Mouse (Mus musculus): ENCODE data around the gene Lrrc63. TPM values are rescaled to one million over a fixed set of nuclear protein-coding genes. Genes with fewer than 3 reads are reported as not detected.
A peak's percentile ranks its signal among the peaks of the same experiment; 100 is the strongest.
"Not testable (repeated sequence)": the region's sequence is repeated elsewhere in the genome, so short reads cannot be mapped to it uniquely, and the experiment has no call there.

The Lrrc63 gene
- polyA plus RNA-seq, 1 experiment from 2014 or later, result 0.13 TPM

DNA sequence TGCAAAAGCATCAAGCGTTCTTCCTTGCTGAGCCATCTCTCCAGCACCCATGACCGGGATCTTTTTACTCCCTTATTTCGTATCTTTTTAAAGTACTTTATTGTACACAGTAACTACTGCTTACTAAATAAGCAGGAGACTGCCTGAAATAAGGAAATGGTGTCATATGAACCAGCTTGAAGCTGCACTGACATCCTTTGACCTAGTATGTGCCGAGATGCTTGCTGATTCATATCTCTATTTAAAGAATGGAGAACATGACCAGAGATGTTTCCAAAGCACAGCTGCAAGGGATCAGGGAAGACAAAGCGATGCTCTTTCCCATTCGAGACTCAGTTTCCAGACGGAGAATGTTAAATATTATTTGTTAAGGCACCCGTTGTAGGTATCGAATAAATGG lies 33.7 kb upstream of the Lrrc63 start:
- no peak overlapping the region for H3K4me3 ChIP-seq
- 92% methylated on average over 9 of the region's 9 CpGs for whole genome bisulfite sequencing
- no peaks in the 10 kb centered on the region for H3K27me3 ChIP-seq (ENCODE audit: insufficient read depth, poor library complexity, severe bottlenecking)
- H3K27ac ChIP-seq, result no peak overlapping the region
- no peak for DNase-seq (ENCODE audit: low spot score)
- no peaks in the 10 kb centered on the region for H3K9me3 ChIP-seq
- no peaks in the 10 kb centered on the region for H3K4me1 ChIP-seq (replicated peaks)
- H3K36me3 ChIP-seq, result no peaks in the 10 kb centered on the region

DNA sequence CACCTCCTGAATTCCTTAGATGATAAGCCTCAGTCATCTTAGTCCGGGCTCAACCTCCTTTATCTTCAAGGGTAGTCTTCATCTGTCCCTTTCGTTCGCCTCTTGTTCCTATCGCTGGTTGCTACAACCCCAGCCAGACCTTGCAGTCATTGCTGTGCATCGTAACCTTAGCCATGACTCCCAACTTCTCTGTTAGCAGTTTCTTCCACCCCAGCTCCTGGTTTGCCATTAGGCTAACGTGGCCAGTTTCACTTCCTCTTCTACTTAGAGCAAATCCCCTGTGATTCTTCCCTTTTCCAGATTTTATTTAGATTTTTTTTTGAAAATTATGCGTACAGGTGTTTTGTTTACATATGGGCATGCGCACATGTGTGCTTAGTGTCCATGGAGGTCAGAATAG lies 33.2 kb upstream of the Lrrc63 start:
- DNase-seq (ENCODE audit: low spot score), result no peak
- H3K27ac ChIP-seq, result no peak overlapping the region
- H3K36me3 ChIP-seq, result no peaks in the 10 kb centered on the region
- WGBS, result 90% methylated on average over 8 of the region's 8 CpGs
- H3K4me1 ChIP-seq (replicated peaks), result no peaks in the 10 kb centered on the region
- H3K9me3 ChIP-seq, result no peaks in the 10 kb centered on the region
- no peak overlapping the region for H3K4me3 ChIP-seq
- H3K27me3 ChIP-seq (ENCODE audit: insufficient read depth, poor library complexity, severe bottlenecking), result no peaks in the 10 kb centered on the region

DNA sequence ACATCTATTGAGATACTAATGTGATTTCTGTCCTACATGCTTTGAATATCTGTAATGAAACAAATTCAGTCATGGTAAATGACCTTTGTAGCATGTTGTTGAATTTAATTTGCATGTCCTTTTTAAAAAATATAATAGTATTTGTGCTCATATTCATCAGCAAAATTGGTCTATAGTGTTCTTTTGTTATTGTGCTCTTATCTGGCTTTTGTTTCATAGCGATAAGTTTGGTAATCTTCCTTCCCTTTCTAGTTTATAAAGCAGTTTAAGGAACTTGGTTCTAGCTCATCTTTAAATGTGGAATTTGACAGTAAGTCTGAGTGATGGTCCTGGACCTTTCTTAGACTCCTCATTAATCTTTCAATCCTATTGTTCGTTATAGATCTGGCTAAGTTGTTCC lies 28.7 kb upstream of the Lrrc63 start:
- no peaks in the 10 kb centered on the region for H3K4me1 ChIP-seq (replicated peaks)
- H3K4me3 ChIP-seq, result no peak overlapping the region
- no peak overlapping the region for H3K27ac ChIP-seq
- H3K36me3 ChIP-seq, result no peaks in the 10 kb centered on the region
- H3K27me3 ChIP-seq (ENCODE audit: insufficient read depth, poor library complexity, severe bottlenecking), result no peaks in the 10 kb centered on the region
- WGBS, result 90% methylated on average over 2 of the region's 2 CpGs
- H3K9me3 ChIP-seq, result no peaks in the 10 kb centered on the region
- no peak for DNase-seq (ENCODE audit: low spot score)

DNA sequence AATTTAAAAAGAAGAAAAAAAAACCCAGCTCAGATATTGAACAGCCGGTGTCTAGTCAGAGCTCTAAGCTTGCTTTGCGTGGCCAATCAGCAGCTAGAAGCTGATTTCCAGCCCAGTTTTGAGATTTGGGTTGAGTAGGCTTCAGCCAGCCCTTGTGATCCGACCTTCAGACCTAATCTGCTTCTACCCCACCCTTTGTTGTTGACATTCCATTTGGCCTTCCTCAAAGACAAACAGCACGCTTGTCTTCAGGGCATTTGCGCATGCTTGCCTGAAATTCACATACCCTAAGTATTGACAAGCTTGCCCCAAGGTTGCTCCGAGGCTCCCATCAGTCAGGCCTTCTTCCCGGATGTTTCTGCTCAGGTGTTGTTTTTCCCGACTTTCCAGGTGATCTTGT lies 23.8 kb upstream of the Lrrc63 start:
- H3K4me1 ChIP-seq (replicated peaks), result no peaks in the 10 kb centered on the region
- no peak overlapping the region for H3K4me3 ChIP-seq
- 83% methylated on average over 8 of the region's 8 CpGs for WGBS
- H3K27ac ChIP-seq, result no peak overlapping the region
- H3K9me3 ChIP-seq, result no peaks in the 10 kb centered on the region
- no peak for DNase-seq (ENCODE audit: low spot score)
- no peaks in the 10 kb centered on the region for H3K36me3 ChIP-seq
- no peaks in the 10 kb centered on the region for H3K27me3 ChIP-seq (ENCODE audit: insufficient read depth, poor library complexity, severe bottlenecking)

DNA sequence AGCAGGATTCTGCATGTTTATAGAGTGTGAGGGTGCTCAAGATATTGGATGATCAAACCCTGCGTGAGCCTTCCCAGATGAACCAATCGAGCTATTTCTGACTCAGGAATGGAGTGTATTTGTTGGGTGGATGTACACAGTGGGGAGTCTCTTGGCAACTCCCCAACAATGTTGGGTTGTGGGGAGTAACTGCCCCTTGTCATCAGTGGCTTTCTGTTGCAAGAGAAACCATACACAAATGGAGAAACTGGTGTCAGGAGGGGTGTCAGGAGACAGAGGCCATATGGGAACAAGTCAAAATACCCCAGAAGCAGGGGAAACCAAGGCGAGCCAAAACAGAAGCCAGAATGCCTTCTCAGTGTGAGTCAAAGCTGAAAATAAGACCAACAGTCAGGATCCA lies 20.5 kb upstream of the Lrrc63 start:
- Histone ChIP-seq H3K4me3 (no peak overlapping the region), H3K4me1 (replicated peaks) (no peaks in the 10 kb centered on the region), H3K27me3 (ENCODE audit: insufficient read depth, poor library complexity, severe bottlenecking) (no peaks in the 10 kb centered on the region), H3K9me3 (no peaks in the 10 kb centered on the region), H3K27ac (no peak overlapping the region), H3K36me3 (no peaks in the 10 kb centered on the region)
- DNase-seq (ENCODE audit: low spot score), result no peak
- 84% methylated on average over 3 of the region's 3 CpGs for WGBS

DNA sequence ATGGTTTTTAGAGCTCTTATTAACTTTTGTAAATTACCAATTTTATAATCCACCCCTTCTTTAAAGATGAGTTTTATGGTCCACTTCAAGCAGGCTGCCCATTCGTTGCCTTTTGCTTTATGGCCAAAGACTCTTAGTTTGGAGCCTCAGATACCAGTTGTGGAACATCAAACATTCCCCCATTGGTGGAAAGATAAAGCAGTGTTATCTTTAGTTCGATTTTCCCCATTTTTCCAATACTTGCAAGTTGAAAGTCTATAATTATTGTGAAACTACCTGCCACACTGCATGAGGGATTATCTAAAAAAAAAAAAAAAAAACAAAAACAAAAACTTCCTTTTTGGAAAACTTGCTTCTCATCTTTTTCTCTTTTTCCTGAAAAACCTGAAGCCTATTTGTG lies 20.0 kb upstream of the Lrrc63 start:
- no peaks in the 10 kb centered on the region for H3K9me3 ChIP-seq
- no peak overlapping the region for H3K4me3 ChIP-seq
- WGBS, result 68% methylated on average over 2 of the region's 2 CpGs
- H3K4me1 ChIP-seq (replicated peaks), result no peaks in the 10 kb centered on the region
- DNase-seq (ENCODE audit: low spot score), result no peak
- H3K27me3 ChIP-seq (ENCODE audit: insufficient read depth, poor library complexity, severe bottlenecking), result no peaks in the 10 kb centered on the region
- no peaks in the 10 kb centered on the region for H3K36me3 ChIP-seq
- H3K27ac ChIP-seq, result no peak overlapping the region

DNA sequence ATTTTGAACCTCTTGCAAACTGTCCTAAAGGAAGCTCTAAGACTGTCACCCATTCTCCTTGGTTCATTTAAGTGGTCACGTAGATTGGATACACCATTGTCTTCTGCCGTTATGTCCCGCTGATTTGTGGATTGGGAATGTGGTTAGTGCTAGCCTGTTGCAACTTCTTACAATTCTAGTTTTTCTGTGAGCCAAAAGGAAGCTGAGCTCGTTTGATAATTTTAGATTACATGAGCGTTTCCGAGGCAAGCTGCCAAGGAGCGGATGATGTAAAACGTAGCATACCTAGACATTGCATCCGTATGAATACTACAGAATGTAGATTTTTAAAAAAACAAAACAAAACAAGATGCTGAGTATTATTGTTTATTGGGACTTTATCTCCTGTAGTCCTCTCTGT lies 17.5 kb upstream of the Lrrc63 start:
- no peak for DNase-seq (ENCODE audit: low spot score)
- WGBS, result 88% methylated on average over 9 of the region's 9 CpGs
- no peaks in the 10 kb centered on the region for H3K36me3 ChIP-seq
- no peaks in the 10 kb centered on the region for H3K27me3 ChIP-seq (ENCODE audit: insufficient read depth, poor library complexity, severe bottlenecking)
- no peaks in the 10 kb centered on the region for H3K9me3 ChIP-seq
- H3K4me1 ChIP-seq (replicated peaks), result no peaks in the 10 kb centered on the region
- H3K27ac ChIP-seq, result no peak overlapping the region
- H3K4me3 ChIP-seq, result no peak overlapping the region

DNA sequence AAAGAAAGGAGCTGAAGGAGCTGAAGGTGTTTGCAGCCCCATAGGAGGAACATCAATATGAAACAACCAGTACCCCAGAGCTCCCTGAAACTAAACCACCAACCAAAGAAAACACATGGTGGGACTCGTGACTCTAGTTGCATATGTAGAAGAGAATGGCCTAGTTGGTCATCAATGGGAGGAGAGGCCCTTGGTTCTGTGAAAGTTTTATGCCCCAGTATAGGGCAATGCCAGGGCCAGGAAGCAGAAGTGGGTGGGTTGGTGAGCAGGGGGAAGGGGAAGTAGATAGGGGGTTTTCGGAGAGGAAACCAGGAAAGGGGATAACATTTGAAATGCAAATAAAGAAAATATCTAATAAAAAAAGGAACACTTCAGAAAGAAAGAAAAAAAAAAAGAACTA lies 17.0 kb upstream of the Lrrc63 start:
- H3K27me3 ChIP-seq (ENCODE audit: insufficient read depth, poor library complexity, severe bottlenecking); H3K4me1 ChIP-seq (replicated peaks); H3K36me3 ChIP-seq; DNase-seq (ENCODE audit: low spot score); H3K27ac ChIP-seq; H3K4me3 ChIP-seq; H3K9me3 ChIP-seq: not testable (repeated sequence)
- 88% methylated on average over 2 of the region's 2 CpGs for WGBS

DNA sequence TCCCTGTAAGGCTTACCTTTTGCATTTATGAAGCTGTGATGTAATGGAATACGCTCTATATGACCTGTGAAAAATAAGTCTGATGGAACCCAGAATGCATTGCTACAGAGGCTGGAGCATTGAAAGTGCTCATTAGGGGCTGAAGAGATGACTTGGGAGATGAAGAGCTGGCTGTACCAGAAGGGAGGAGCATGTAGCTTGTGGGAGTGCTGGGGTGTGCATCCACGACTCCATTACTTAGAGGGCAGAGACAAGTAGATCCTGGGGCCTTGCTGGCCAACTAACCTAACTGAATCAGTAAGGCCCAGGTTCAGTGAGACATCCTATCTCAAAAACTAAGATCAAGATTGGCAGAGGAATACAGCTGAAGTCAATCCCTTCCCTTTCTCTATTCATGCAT lies 8.5 kb upstream of the Lrrc63 start:
- H3K4me3 ChIP-seq, result no peak overlapping the region
- H3K4me1 ChIP-seq (replicated peaks), result no peaks in the 10 kb centered on the region
- no peaks in the 10 kb centered on the region for H3K9me3 ChIP-seq
- no peaks in the 10 kb centered on the region for H3K36me3 ChIP-seq
- H3K27me3 ChIP-seq (ENCODE audit: insufficient read depth, poor library complexity, severe bottlenecking), result no peaks in the 10 kb centered on the region
- no peak overlapping the region for H3K27ac ChIP-seq
- 81% methylated on average over 2 of the region's 2 CpGs for WGBS
- no peak for DNase-seq (ENCODE audit: low spot score)

DNA sequence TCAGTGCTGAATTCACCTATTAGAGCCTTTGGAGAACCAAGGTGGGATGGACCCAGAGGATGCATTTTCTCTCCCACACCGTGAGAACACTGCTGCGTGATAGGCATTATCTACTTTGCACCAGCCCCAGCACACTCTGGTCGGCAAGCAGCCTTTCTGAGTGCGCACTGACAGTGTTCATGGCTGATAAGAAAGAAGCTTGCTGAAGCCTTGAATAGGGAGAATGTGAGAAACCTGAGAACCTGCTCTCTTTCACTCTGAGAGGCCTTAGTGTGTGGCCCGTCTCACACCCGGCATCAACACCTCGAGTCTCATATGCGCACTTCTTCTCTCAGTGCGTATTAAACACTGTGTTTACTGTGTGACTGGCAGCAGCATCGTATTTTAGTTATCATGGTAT lies 7.8 kb upstream of the Lrrc63 start:
- H3K4me3 ChIP-seq, result no peak overlapping the region
- H3K36me3 ChIP-seq, result no peaks in the 10 kb centered on the region
- no peak for DNase-seq (ENCODE audit: low spot score)
- H3K9me3 ChIP-seq, result no peaks in the 10 kb centered on the region
- no peak overlapping the region for H3K27ac ChIP-seq
- 80% methylated on average over 10 of the region's 10 CpGs for WGBS
- H3K4me1 ChIP-seq (replicated peaks), result no peaks in the 10 kb centered on the region
- H3K27me3 ChIP-seq (ENCODE audit: insufficient read depth, poor library complexity, severe bottlenecking), result peaks cover under 1% of the 10 kb centered on the region; the same call in 1 of the 2 replicates

DNA sequence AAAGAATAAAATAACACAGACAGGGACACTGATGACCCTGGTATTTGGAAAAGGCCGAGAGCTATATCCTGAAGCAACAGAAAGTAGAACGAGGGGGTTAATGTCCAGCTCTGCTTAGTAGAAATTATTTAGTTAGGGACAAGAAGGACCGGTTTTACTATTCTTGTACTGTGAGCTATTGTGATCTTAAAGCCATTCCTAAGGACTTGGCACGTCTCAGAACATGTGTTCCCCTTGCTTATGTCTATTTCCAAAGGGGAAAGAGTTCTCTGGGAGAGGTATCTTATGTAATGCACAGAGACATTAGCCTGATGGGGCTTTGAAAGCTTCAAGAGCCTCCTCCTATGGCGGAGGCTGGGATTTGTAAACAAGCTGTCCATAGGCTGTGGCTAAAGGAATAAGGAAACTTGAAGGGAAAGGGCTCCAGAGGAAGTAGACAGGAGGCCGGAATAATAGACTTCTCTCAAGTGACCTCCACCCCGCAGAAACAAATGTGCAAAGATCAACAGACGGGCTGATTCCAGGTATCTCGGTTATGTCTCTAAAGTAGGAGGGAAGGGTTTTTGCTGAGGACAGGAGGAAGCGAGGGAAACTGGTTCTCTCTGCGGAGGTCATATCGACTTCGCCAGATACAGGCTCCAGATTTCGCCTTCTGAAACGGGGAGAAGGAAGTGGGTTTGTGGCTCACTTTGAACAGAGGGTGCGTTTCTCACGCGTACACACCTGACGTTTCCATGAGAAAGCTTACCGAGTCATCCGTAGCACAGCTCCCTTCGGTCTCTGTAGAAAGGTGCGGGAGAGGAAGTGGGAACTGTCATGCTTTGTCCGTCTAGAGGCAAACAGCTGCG lies 5.7 kb upstream of the Lrrc63 start:
- Histone ChIP-seq H3K4me1 (replicated peaks) (0 out of 2 replicates have a peak, but pooled peaks cover under 1% of the 10 kb centered on the region), H3K27me3 (ENCODE audit: insufficient read depth, poor library complexity, severe bottlenecking) (peaks cover 12% of the 10 kb centered on the region), H3K27ac (peak overlapping the region; percentile 18), H3K36me3 (no peaks in the 10 kb centered on the region), H3K4me3 (0 out of 2 replicates have a peak overlapping the region, but pooled peaks have one; percentile 6), H3K9me3 (no peaks in the 10 kb centered on the region)
- no peak for DNase-seq (ENCODE audit: low spot score)
- 79% methylated on average over 25 of the region's 25 CpGs for WGBS

DNA sequence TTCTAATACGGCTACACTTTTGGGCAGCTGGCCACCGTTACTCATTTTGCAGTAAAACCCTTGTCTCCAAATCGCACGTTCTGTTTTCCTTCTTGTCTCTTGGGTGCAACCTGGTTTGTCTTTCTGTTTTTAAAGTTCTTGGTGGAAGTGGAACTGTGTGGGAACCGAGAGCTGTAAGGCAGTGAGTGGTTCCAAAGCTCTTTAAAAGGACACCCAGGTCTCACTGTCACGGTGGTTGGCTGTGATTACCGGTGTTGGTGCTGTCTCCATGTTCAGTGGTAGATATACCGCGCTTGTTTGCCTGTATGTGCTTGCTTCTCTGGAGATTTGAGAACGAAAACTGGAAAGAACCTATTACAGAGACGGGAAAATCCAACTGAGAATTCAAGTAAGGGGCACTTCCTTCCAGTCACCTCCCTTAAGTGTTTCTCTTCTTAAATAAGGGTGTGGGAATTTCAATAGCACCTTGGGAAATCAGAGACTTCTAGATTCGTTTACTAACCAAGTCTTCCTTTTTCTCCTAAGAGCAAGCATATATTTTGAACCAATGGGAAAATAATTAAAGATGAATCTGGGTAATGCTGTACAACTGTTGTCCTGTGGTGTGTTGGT lies 749 bp upstream of the Lrrc63 start:
- H3K36me3 ChIP-seq, result no peaks in the 10 kb centered on the region
- H3K9me3 ChIP-seq, result no peaks in the 10 kb centered on the region
- H3K27me3 ChIP-seq (ENCODE audit: insufficient read depth, poor library complexity, severe bottlenecking), result peaks cover 12% of the 10 kb centered on the region
- 6% methylated on average over 12 of the region's 12 CpGs for WGBS
- 0 out of 2 replicates have a peak, but pooled peaks cover 6% of the 10 kb centered on the region for H3K4me1 ChIP-seq (replicated peaks)
- no peak overlapping the region for H3K27ac ChIP-seq
- H3K4me3 ChIP-seq, result peak overlapping the region; percentile 66
- no peak for DNase-seq (ENCODE audit: low spot score)

DNA sequence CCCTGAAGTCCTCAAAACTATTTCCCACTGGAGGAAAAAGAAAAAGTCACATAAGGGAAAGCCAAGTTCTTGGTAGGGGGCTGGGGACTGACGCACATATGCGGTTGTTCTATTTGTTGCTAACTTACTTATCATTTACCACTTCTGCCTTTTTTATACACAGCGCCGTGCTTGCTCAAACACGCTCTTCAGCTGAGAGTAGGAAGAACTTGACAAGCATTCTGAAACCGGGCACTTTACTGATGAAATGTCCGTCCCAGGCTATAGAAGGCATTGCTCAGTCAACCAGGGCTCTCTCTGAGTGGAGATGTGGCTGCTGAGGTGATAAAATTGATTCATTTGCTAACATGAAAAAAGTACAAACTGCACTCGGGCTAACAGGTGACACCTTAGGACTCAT lies 9.0 kb downstream of the Lrrc63 start:
- Histone ChIP-seq H3K27ac (no peak overlapping the region), H3K4me1 (replicated peaks) (no peaks in the 10 kb centered on the region)

More for the DNA sequence above, 9.0 kb downstream of the Lrrc63 start:
- Histone ChIP-seq H3K36me3 (no peaks in the 10 kb centered on the region), H3K27me3 (ENCODE audit: insufficient read depth, poor library complexity, severe bottlenecking) (no peaks in the 10 kb centered on the region), H3K4me3 (no peak overlapping the region), H3K9me3 (no peaks in the 10 kb centered on the region)
- DNase-seq (ENCODE audit: low spot score), result no peak
- WGBS, result 89% methylated on average over 8 of the region's 8 CpGs
